ENCODE assay signal across 10 mouse cellular contexts in genomic region chr7:96660907-96661306, GRCm38 (mm10).
DNase-seq lines count a peak whose midpoint lies in the region; ATAC-seq lines count a peak whose summit lies in the region.
"Had no signal": no experiment of that assay in that cellular context is flagged by ENCODE, and none has a peak within 500 bp of the region (broad histone marks: within the 10 kb centered on the region; RNA-seq: fewer than 3 reads in every experiment).

No protein-coding gene starts in this region.

- H3K4me2 ChIP-seq in kidney, embryonic 16.5 days (replicated peaks; ENCODE audit: low read depth, low read length) = no peak overlapping the region
- no peak overlapping the region for H3K4me2 ChIP-seq in forebrain, embryonic 14.5 days (ENCODE audit: low read length)
- H3K4me2 ChIP-seq in limb, embryonic 13.5 days (replicated peaks) = no peak overlapping the region
- no peak overlapping the region for H3K4me2 ChIP-seq in neural tube, embryonic 14.5 days (ENCODE audit: low read depth, low read length)
- H3K4me2 ChIP-seq: liver, embryonic 13.5 days had no signal

- H3K4me3 ChIP-seq in kidney, embryonic 16.5 days (ENCODE audit: low read length) = no peak overlapping the region
- no peak overlapping the region for H3K4me3 ChIP-seq in forebrain, embryonic 14.5 days (ENCODE audit: low read depth, low read length)
- H3K4me3 ChIP-seq in limb, embryonic 13.5 days = no peak overlapping the region
- no peak overlapping the region for H3K4me3 ChIP-seq in neural tube, embryonic 14.5 days (ENCODE audit: low read depth, low read length)
- H3K4me3 ChIP-seq: gastrocnemius, adult 2 months; liver, embryonic 13.5 days had no signal

- H3K9me3 ChIP-seq in kidney, embryonic 16.5 days (ENCODE audit: low read length) = no peaks in the 10 kb centered on the region
- H3K9me3 ChIP-seq in forebrain, embryonic 14.5 days (replicated peaks; ENCODE audit: control insufficient read depth, low read length) = no peaks in the 10 kb centered on the region
- no peaks in the 10 kb centered on the region for H3K9me3 ChIP-seq in limb, embryonic 13.5 days
- no peaks in the 10 kb centered on the region for H3K9me3 ChIP-seq in neural tube, embryonic 14.5 days (ENCODE audit: control insufficient read depth, low read length)
- H3K9me3 ChIP-seq: liver, embryonic 13.5 days had no signal

- DNase-seq in kidney, adult 9 months = no peak
- no peak for DNase-seq in forebrain, embryonic 14.5 days (ENCODE audit: low spot score)
- DNase-seq in spleen, postnatal 4 days (ENCODE audit: low spot score in 2 of 2) = no peak
- DNase-seq in layer of hippocampus, postnatal 14 days (ENCODE audit: low spot score in 2 of 2) = no peak
- DNase-seq: gastrocnemius, adult 2 months; liver, embryonic 13.5 days had no signal

- peaks cover 46% of the 10 kb centered on the region for H3K4me1 ChIP-seq in kidney, embryonic 16.5 days (ENCODE audit: insufficient read depth, low read length)
- peaks cover 31% of the 10 kb centered on the region for H3K4me1 ChIP-seq in forebrain, embryonic 14.5 days (ENCODE audit: control insufficient read depth, insufficient read depth, low read length)
- peaks cover 84% of the 10 kb centered on the region for H3K4me1 ChIP-seq in limb, embryonic 13.5 days
- peaks cover 6% of the 10 kb centered on the region for H3K4me1 ChIP-seq in neural tube, embryonic 14.5 days (ENCODE audit: control insufficient read depth, insufficient read depth, low read length)
- H3K4me1 ChIP-seq: liver, embryonic 13.5 days had no signal

- peak; percentile 60 for ATAC-seq in kidney, embryonic 16.5 days (ENCODE audit: low FRiP score, low TSS enrichment)
- peak; percentile 45 for ATAC-seq in forebrain, embryonic 14.5 days
- peak; percentile 75 for ATAC-seq in limb, embryonic 13.5 days (ENCODE audit: low FRiP score, low read depth)
- peak; percentile 32; the same call in 1 of the 2 replicates for ATAC-seq in neural tube, embryonic 14.5 days (ENCODE audit: low read depth)

- no peaks in the 10 kb centered on the region for H3K27me3 ChIP-seq in kidney, embryonic 16.5 days (ENCODE audit: insufficient read depth, low read length)
- H3K27me3 ChIP-seq in forebrain, embryonic 14.5 days (replicated peaks; ENCODE audit: control insufficient read depth, insufficient read depth, low read length) = no peaks in the 10 kb centered on the region
- peaks cover 28% of the 10 kb centered on the region for H3K27me3 ChIP-seq in limb, embryonic 13.5 days
- H3K27me3 ChIP-seq in neural tube, embryonic 14.5 days (ENCODE audit: control insufficient read depth, insufficient read depth, low read length) = no peaks in the 10 kb centered on the region

- no peak overlapping the region for H3K9ac ChIP-seq in kidney, embryonic 16.5 days (replicated peaks; ENCODE audit: low read length)
- no peak overlapping the region for H3K9ac ChIP-seq in forebrain, embryonic 14.5 days (ENCODE audit: low read length)
- no peak overlapping the region for H3K9ac ChIP-seq in limb, embryonic 13.5 days
- H3K9ac ChIP-seq in neural tube, embryonic 14.5 days (replicated peaks; ENCODE audit: low read depth, low read length) = no peak overlapping the region
- H3K9ac ChIP-seq: liver, embryonic 13.5 days had no signal

- H3K27ac ChIP-seq in kidney, embryonic 16.5 days (ENCODE audit: low read length) = peak overlapping the region; percentile 43; the same call in 1 of the 2 replicates
- no peak overlapping the region; the same call in 1 of the 2 replicates for H3K27ac ChIP-seq in forebrain, embryonic 14.5 days (ENCODE audit: low read depth, low read length)
- peak overlapping the region; percentile 52; the same call in 1 of the 2 replicates for H3K27ac ChIP-seq in limb, embryonic 13.5 days
- no peak overlapping the region for H3K27ac ChIP-seq in neural tube, embryonic 14.5 days (ENCODE audit: low read depth, low read length)
- H3K27ac ChIP-seq: gastrocnemius, adult 2 months; liver, embryonic 13.5 days had no signal

- WGBS in kidney, embryonic 16.5 days = 68% methylated on average over 3 of the region's 3 CpGs
- WGBS in forebrain, embryonic 14.5 days = 45% methylated on average over 3 of the region's 3 CpGs
- WGBS in limb, embryonic 13.5 days = 24% methylated on average over 3 of the region's 3 CpGs
- 47% methylated on average over 3 of the region's 3 CpGs for WGBS in neural tube, embryonic 14.5 days

- no peaks in the 10 kb centered on the region for H3K36me3 ChIP-seq in kidney, embryonic 16.5 days (ENCODE audit: insufficient read depth, low read length)
- H3K36me3 ChIP-seq in forebrain, embryonic 14.5 days (ENCODE audit: control insufficient read depth, insufficient read depth, low read length) = no peaks in the 10 kb centered on the region
- H3K36me3 ChIP-seq in limb, embryonic 13.5 days = no peaks in the 10 kb centered on the region
- H3K36me3 ChIP-seq in neural tube, embryonic 14.5 days (ENCODE audit: control insufficient read depth, insufficient read depth, low read length) = no peaks in the 10 kb centered on the region
- H3K36me3 ChIP-seq: G1E; liver, embryonic 13.5 days had no signal

Comparison
In these comparisons a context has a peak if more than half of its experiments do, and no peak if none do; other contexts are left out.
1. H3K27ac ChIP-seq: peak in kidney, embryonic 16.5 days (single experiment) and limb, embryonic 13.5 days (single experiment); none in forebrain, embryonic 14.5 days (single experiment) and neural tube, embryonic 14.5 days (single experiment).
2. Peak in every context shown above with its lines, with median percentiles within 50 percentile points of each other: ATAC-seq.